Mouse (Mus musculus) cerebellum, postnatal 14 days (tissue): ENCODE results near the gene Nup188.

Experiments used
- DNase-seq, 2 experiments: peaks; one replicate each; pipeline ENCODE4 v3.0.0; 2021; ENCODE audit warnings: mixed read lengths in 2 of 2

Gene Nup188

GRCm38 (mm10) chr2:30286192-30287026, at the start of gene Nup188, which contains the start of gene Dolk:
Gene Nup188 (plus strand): TSS chr2:30286397.
Gene Dolk (minus strand): TSS chr2:30286334.
- peak; percentile 99 for DNase-seq

GRCm38 (mm10) chr2:30236426-30237198, 49.6 kb upstream of the Nup188 start:
- DNase-seq: no peak

GRCm38 (mm10) chr2:30237199-30237880, 48.9 kb upstream of the Nup188 start, which contains the start of gene Lrrc8a:
Gene Lrrc8a (plus strand): TSS chr2:30237715.
- peak; percentile 100 for DNase-seq

GRCm38 (mm10) chr2:30237881-30238280, 48.3 kb upstream of the Nup188 start:
- peak in 1 of 2 experiments; percentile 70 for DNase-seq

- no peak for DNase-seq
Observed at GRCm38 (mm10) chr2:30238906-30239465, 47.2 kb upstream of the Nup188 start.

GRCm38 (mm10) chr2:30239777-30240176, 46.4 kb upstream of the Nup188 start:
- peak in 1 of 2 experiments; percentile 32 for DNase-seq

GRCm38 (mm10) chr2:30240267-30240666, 45.9 kb upstream of the Nup188 start, which contains the start of gene Gm28035:
Gene Gm28035 (plus strand): TSS chr2:30240567.
- no peak for DNase-seq

- DNase-seq: peak; percentile 56 to 74
Observed at GRCm38 (mm10) chr2:30242509-30242908, 43.7 kb upstream of the Nup188 start.

- no peak for DNase-seq
Observed at GRCm38 (mm10) chr2:30243391-30243790, 42.8 kb upstream of the Nup188 start.

GRCm38 (mm10) chr2:30244595-30245178, 41.5 kb upstream of the Nup188 start:
- no peak for DNase-seq

- DNase-seq: no peak
Observed at GRCm38 (mm10) chr2:30247036-30247435, 39.2 kb upstream of the Nup188 start.

GRCm38 (mm10) chr2:30247681-30248080, 38.5 kb upstream of the Nup188 start:
- DNase-seq: no peak

GRCm38 (mm10) chr2:30249182-30249581, 37.0 kb upstream of the Nup188 start:
- DNase-seq: no peak

GRCm38 (mm10) chr2:30250166-30251128, 35.8 kb upstream of the Nup188 start:
- peak; percentile 60 to 68 for DNase-seq

- peak in 1 of 2 experiments; percentile 34 for DNase-seq
Observed at GRCm38 (mm10) chr2:30251417-30252104, 34.6 kb upstream of the Nup188 start.

- DNase-seq: no peak
Observed at GRCm38 (mm10) chr2:30252521-30252920, 33.7 kb upstream of the Nup188 start.

- DNase-seq: no peak
Observed at GRCm38 (mm10) chr2:30253809-30254208, 32.4 kb upstream of the Nup188 start.

- no peak for DNase-seq
Observed at GRCm38 (mm10) chr2:30255631-30256395, 30.4 kb upstream of the Nup188 start.

- no peak for DNase-seq
Observed at GRCm38 (mm10) chr2:30256616-30257350, 29.4 kb upstream of the Nup188 start.
